Mouse (Mus musculus) ES-E14 (cell line): Measurements from ENCODE around the gene Scn1a. TPM values are rescaled to one million over a fixed set of nuclear protein-coding genes. Genes with fewer than 3 reads are reported as not detected.
A peak's percentile ranks its signal among the peaks of the same experiment; 100 is the strongest.

ENCODE experiments used
- DNase-seq: peaks from one replicate; pipeline ENCODE4 v3.0.0-alpha.2; 2013; ENCODE audit warnings: low read depth, low spot score
- H3K27ac ChIP-seq: 2 replicates; pipeline ENCODE4 v1.5.1; 2012; ENCODE audit warnings: low read depth, mild to moderate bottlenecking, low read length, moderate library complexity, mixed read lengths; ENCODE audit not compliant: poor library complexity, insufficient read depth, severe bottlenecking
- H3K36me3 ChIP-seq: 2 replicates; pipeline ENCODE4 v1.6.1; 2012; ENCODE audit warnings: mild to moderate bottlenecking, low read length, moderate library complexity, mixed read lengths; ENCODE audit not compliant: control insufficient read depth, poor library complexity, insufficient read depth, severe bottlenecking
- H3K4me1 ChIP-seq, 2 experiments: fragments of 150-350 bp in 1 of 2; sonication (generic) in 1 of 2; 2 replicates each; pipeline ENCODE4 v1.6.1; 2012; ENCODE audit warnings: low read length in 2 of 2, mild to moderate bottlenecking in 1 of 2, mixed read lengths in 1 of 2; ENCODE audit not compliant: control insufficient read depth in 2 of 2, insufficient read depth in 2 of 2, poor library complexity in 1 of 2
- H3K4me3 ChIP-seq, 2 experiments: fragments of 150-350 bp in 1 of 2; sonication (generic) in 1 of 2; 2 replicates each; pipeline ENCODE4 v1.5.1; 2012; ENCODE audit warnings: low read length in 2 of 2, low read depth in 1 of 2, mild to moderate bottlenecking in 1 of 2, mixed read lengths in 1 of 2; ENCODE audit not compliant: insufficient read depth in 1 of 2, poor library complexity in 1 of 2, severe bottlenecking in 1 of 2
- H3K9ac ChIP-seq: 2 replicates; pipeline ENCODE4 v1.6.1; 2012; ENCODE audit warnings: low read depth, mild to moderate bottlenecking, low read length, mixed read lengths; ENCODE audit not compliant: poor library complexity, insufficient read depth, severe bottlenecking
- H3K9me3 ChIP-seq: fragments of 150-350 bp; sonication (generic); 2 replicates; pipeline ENCODE4 v1.6.1; 2012; ENCODE audit warnings: low read depth, mild to moderate bottlenecking, low read length; ENCODE audit not compliant: control insufficient read depth, insufficient read depth
- CHD2 ChIP-seq: IDR thresholded peaks from 2 replicates; pipeline ENCODE4 v1.6.1; 2014; ENCODE audit warnings: mild to moderate bottlenecking, low read depth, low read length, inconsistent platforms
- HCFC1 ChIP-seq: IDR thresholded peaks from 2 replicates; pipeline ENCODE4 v1.6.1; 2012; ENCODE audit warnings: low read length, inconsistent platforms, borderline replicate concordance; ENCODE audit not compliant: insufficient read depth
- MAFK ChIP-seq: IDR thresholded peaks from 2 replicates; pipeline ENCODE4 v1.6.1; 2014; ENCODE audit warnings: mild to moderate bottlenecking, low read depth, low read length, inconsistent platforms; ENCODE audit not compliant: insufficient read depth
- ZC3H11A ChIP-seq: IDR thresholded peaks from 2 replicates; pipeline ENCODE4 v1.6.1; 2012; ENCODE audit warnings: low read depth, mild to moderate bottlenecking, inconsistent platforms, low read length, borderline replicate concordance
- ZNF384 ChIP-seq: IDR thresholded peaks from 2 replicates; pipeline ENCODE4 v1.6.1; 2012; ENCODE audit warnings: low read depth, low read length, inconsistent platforms
- in situ Hi-C, 2 experiments: fragments of 600-800 bp; cut with MboI; formaldehyde crosslinking; loops; one replicate each; pipeline ENCODE4 v1.15.1; 2025; ENCODE audit warnings: low sequenced_read_pairs in 2 of 2, inconsistent platforms in 1 of 2; ENCODE audit not compliant: unreplicated experiment in 2 of 2
- total RNA-seq: library from RNA; depleted of rRNA; stranded (reverse); fragments of 300-350 nt; gene quantifications from 2 replicates; pipeline ENCODE4 v1.2.3, GENCODE M21; 2012

Gene Scn1a
- total RNA-seq, 1 experiment, result 0.13 TPM

- Histone ChIP-seq H3K36me3 (no peaks in the 10 kb centered on the region), H3K4me3 (no peak overlapping the region), H3K9me3 (no peaks in the 10 kb centered on the region), H3K27ac (no peak overlapping the region), H3K4me1 (0 out of 4 replicates have a peak, but pooled peaks cover 0 to 3% of the 10 kb centered on the region in 2 experiments), H3K9ac (no peak overlapping the region)
- TF ChIP-seq CHD2 (no peak), HCFC1 (no peak), ZNF384 (no peak), MAFK (no peak), ZC3H11A (no peak)
- in situ Hi-C loops, result no loop called here
- DNase-seq, result no peak
These were observed 103.2 kb downstream of the Scn1a start for GRCm38 (mm10) chr2:66337406-66337805.

- no peak overlapping the region for H3K27ac ChIP-seq
- in situ Hi-C loops, result no loop called here
These were observed 104.2 kb downstream of the Scn1a start for GRCm38 (mm10) chr2:66336396-66336795.

GRCm38 (mm10) chr2:66272551-66272950 is 168.1 kb downstream of the Scn1a start:
- TF ChIP-seq HCFC1 (no peak), CHD2 (no peak), MAFK (no peak), ZNF384 (no peak), ZC3H11A (no peak)
- in situ Hi-C loops, result no loop called here
- Histone ChIP-seq H3K36me3 (no peaks in the 10 kb centered on the region), H3K4me3 (no peak overlapping the region), H3K4me1 (no peaks in the 10 kb centered on the region), H3K27ac (no peak overlapping the region), H3K9ac (no peak overlapping the region), H3K9me3 (no peaks in the 10 kb centered on the region)
- no peak for DNase-seq

More at GRCm38 (mm10) chr2:66336396-66336795, 104.2 kb downstream of the Scn1a start:
- no peak for DNase-seq
- Histone ChIP-seq H3K9ac (no peak overlapping the region), H3K4me3 (0 out of 4 replicates have a peak overlapping the region, but pooled peaks of 1 of the 2 experiments have one; percentile 22), H3K9me3 (no peaks in the 10 kb centered on the region), H3K36me3 (no peaks in the 10 kb centered on the region), H3K4me1 (0 out of 4 replicates have a peak, but pooled peaks cover 0 to 3% of the 10 kb centered on the region in 2 experiments)
- TF ChIP-seq ZNF384 (no peak), CHD2 (no peak), HCFC1 (no peak), MAFK (no peak), ZC3H11A (no peak)

GRCm38 (mm10) chr2:66256220-66257131 is 184.2 kb downstream of the Scn1a start, which contains the start of gene Ttc21b:
Gene Ttc21b, minus strand, starts transcription at chr2:66256617.
- TF ChIP-seq CHD2 (no peak), ZNF384 (no peak), MAFK (no peak), HCFC1 (peak; percentile 8; the same call in 1 of the 2 replicates), ZC3H11A (peak; percentile 50; the same call in 1 of the 2 replicates)
- Histone ChIP-seq H3K27ac (no peak within 1 kb of the TSS; the same call in 1 of the 2 replicates), H3K4me1 (no peaks in the 10 kb centered on the region)

More at GRCm38 (mm10) chr2:66256220-66257131, 184.2 kb downstream of the Scn1a start, which contains the start of gene Ttc21b:
- Histone ChIP-seq H3K9ac (peak within 1 kb of the TSS; percentile 75), H3K36me3 (no peaks in the 10 kb centered on the region), H3K9me3 (no peaks in the 10 kb centered on the region), H3K4me3 (peak within 1 kb of the TSS; percentile 84 to 87)
- DNase-seq, result peak; percentile 88
- in situ Hi-C loops, result no loop called here
